Mouse (Mus musculus) thymus, postnatal 14 days (tissue): Measurements from ENCODE around the gene Tbc1d9.
"Not testable (repeated sequence)": the region's sequence is repeated elsewhere in the genome, so short reads cannot be mapped to it uniquely, and the experiment has no call there.

Experiments used
- DNase-seq: peaks from one replicate; pipeline ENCODE4 v3.0.0; 2021

Tbc1d9 gene

GRCm38 (mm10) chr8:83244151-83244550 lies 79.0 kb downstream of the Tbc1d9 start:
- DNase-seq: no peak

- no peak for DNase-seq
Measured at GRCm38 (mm10) chr8:83250858-83251257, 85.7 kb downstream of the Tbc1d9 start.

DNA sequence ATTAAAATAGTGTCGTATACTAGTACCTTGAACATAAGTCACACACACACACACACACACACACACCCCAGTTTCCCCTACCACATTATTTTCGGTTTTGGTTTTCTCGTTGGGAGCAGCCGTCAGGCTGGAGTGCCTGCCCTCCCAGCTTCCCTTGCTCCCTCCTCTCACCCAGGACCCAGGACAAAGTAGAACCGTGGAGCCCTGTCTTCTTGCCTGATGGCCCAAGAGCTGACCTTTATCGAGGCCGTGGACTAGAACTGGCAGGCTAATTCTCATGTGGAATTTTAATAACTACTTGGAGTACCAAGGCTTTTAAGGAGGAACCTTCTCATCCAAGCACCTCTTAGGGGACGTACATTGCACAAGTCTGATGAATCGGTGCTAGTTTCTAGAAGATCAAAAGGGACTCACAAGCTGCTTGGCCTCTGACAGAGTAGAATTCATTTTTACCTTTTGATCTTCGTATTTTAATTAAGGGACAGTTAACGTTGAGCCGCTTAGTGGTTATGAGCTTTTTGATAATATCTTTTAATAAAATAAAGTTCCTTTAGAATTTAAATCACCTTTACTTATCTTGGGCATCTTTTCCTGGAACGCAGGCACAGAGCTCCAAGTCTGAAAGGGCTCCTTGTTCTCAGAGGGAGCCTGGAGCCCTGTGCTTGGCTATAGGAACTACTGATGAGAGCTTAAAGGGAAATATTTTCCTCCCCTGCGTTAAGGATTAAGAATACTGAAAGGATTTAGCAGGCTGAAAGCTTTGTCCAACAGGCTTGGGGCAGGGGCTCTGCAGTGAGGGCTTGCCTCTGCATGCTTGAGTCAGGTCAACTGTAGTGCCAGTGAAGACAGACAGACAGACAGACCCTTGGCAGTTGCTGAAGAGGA lies 86.5 kb downstream of the Tbc1d9 start:
- no peak for DNase-seq

DNA sequence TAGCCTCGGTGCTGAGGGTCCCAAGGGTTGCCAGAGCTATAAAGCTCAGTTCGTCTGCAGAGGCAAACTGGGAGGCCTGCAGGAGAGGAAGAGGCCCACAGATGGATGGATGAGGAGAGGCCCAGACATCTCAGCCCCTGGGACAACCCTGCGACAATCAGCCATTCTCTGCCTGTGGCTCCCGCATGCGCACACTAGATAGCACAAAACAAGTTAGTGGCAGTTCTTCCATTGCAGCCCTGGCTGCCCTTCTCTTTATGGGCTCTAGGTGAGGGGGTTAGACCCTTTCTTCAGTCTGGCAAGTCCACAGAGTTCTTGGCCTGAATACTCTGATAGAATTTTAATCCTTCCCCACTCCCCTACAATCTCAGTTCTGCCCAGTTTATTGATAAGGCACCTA lies 87.6 kb downstream of the Tbc1d9 start:
- DNase-seq: no peak

GRCm38 (mm10) chr8:83257631-83258030 lies 92.5 kb downstream of the Tbc1d9 start:
- DNase-seq: no peak

GRCm38 (mm10) chr8:83260418-83261215 lies 95.5 kb downstream of the Tbc1d9 start:
- peak; percentile 74 for DNase-seq

GRCm38 (mm10) chr8:83271172-83271571 lies 106.0 kb downstream of the Tbc1d9 start:
- no peak for DNase-seq

- no peak for DNase-seq
Measured at GRCm38 (mm10) chr8:83272464-83272863, 107.3 kb downstream of the Tbc1d9 start.

DNA sequence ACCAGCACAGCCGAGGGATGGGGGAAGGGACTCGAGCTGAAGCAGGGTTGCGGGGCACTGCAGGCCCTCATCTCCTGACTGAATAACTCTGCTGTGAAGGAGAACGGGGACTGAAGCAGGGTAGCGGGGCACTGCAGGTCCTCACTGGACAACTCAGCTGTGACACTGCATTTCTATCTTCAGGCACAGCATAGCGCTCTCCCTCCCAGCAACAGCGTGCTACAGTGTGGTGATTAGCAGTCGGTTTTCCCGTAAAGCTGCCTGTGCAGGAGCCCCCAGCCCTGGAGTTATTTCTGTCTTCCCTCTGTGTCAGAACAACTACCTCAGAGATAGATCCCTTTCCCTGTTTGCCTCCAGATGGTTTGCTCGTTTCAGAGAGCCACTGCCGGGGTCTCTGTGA lies 109.3 kb downstream of the Tbc1d9 start:
- peak; percentile 9 for DNase-seq

DNA sequence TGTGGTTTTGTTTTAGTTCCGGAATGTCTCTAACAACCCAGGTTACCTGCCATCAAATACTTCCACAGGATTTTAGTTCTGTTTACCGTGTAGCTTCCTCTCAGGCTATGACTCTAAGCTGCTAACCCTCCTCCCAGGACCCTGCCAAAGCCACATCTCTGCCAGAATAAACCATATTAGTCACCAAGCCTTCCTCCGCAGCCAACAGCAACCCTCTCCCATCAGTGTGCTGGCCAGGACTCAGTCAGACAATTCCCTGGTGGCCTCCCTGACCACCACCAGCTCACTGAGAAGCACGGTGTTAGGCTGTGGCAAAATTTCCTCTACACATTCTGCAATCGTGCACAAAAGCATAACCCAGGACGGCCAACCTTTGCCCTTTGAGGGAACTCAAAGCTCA lies 113.3 kb downstream of the Tbc1d9 start:
- no peak for DNase-seq

GRCm38 (mm10) chr8:83285391-83285790 lies 120.2 kb downstream of the Tbc1d9 start:
- no peak for DNase-seq

DNA sequence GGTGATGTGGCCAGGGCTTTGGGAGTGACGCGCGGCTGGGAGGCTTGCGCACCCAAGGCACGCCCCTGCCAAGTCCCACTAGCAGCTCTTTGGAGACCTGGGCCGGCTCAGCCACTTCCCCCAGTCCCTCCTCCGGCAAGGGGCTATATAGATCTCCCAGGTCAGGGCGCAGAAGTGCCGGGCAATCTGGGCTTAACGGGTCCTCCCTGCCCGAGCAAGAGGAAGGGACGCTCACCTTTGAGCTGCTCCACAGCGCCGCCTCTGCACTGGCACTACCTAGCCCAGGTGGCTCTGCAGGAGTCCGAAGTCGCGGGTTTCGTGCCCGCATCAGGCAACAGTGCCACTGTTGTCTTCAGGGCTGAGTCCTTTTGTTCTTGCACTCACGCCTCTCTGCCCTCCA lies 125.0 kb downstream of the Tbc1d9 start, which contains the start of gene Ucp1:
TSS of gene Ucp1 (plus strand) at position 177 of the 400 bp plus-strand sequence.
- DNase-seq: no peak

- no peak for DNase-seq
Measured at GRCm38 (mm10) chr8:83297375-83297774, 132.2 kb downstream of the Tbc1d9 start.

DNA sequence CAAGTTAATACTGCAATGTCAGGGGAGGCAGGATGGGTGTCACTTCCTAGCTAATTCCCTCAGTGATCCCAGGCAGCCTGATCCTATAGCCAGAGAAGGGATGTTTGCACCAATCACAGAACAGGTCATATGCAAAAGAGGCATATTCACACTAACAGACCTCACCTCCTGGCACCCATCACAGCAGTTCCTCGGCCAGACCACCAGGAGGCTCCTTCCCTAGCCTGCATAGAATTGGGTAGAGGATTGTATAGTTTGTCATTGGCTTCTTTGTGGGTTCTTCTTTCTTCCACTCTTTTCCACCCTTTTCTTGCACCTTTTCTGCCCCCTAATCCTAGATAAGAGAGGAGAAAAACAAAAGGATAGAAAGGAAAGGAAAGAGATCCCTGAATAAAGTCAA lies 135.0 kb downstream of the Tbc1d9 start:
- DNase-seq: peak; percentile 20

DNA sequence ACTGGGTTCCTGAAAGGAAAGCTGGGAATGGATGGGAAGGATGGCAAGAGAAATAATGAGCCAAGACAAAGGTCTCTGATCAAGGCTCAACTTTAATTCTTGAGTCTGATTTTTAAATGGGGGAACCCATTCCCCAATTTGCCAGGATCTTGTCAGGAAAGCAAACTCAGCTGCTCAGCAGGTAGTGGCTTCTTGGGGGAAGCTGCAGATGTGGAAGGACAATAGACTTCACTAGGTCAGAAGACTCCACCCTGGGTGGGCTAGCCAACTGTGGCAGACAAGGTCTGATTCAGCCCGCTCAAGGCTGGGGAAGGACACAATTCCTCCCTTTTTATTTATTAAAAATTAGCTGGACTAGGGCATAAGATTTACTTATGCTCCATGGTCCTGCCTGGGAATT lies 139.8 kb downstream of the Tbc1d9 start:
- DNase-seq: no peak

GRCm38 (mm10) chr8:83309836-83310235 lies 144.7 kb downstream of the Tbc1d9 start:
- no peak for DNase-seq

DNA sequence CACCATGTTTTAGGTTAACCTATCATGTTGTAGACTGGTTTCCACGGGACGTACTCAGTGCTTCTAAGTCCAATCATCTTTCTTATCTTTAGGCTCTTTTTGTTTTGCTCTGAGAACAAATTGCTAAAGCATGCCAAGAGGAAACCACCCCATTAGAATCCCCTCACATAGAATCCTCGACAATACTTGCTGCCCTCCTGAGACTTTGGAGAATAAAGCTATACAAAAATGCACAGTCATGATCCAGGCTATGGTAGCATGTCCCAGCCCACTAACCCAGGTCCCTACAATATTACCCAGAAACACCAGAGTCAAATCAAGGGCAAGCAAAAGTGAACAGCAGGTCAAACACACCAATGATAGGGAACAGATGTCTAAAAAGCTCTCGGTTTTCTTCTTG lies 149.9 kb downstream of the Tbc1d9 start:
- not testable (repeated sequence) for DNase-seq

GRCm38 (mm10) chr8:83315691-83316090 lies 150.5 kb downstream of the Tbc1d9 start:
- DNase-seq: no peak

- no peak for DNase-seq
Measured at GRCm38 (mm10) chr8:83320543-83320942, 155.4 kb downstream of the Tbc1d9 start.

DNA sequence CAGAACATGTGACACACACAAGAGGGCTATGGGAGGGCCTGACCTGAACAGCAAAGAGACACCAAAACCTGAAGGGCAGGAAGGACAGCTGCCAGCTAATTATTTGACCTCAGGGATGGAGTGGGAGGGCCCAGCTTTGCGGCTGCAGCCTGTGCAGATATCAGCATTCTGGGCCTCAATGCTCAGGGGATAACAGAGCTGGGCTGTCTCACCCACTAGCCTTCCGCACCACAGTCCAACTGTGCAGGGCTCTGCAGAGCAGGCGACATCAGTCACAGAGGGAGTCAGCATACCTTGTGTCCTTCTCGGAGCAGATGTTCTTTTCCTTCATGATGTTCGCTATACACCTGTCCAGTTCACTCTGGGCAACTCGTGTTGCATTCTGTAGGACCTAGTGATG lies 157.2 kb downstream of the Tbc1d9 start:
- DNase-seq: no peak
